Mouse (Mus musculus) spleen, postnatal 10 days (tissue): Measurements from ENCODE around the gene Rbm33.

Source experiments
- DNase-seq, 2 experiments: peaks; one replicate each; pipeline ENCODE4 v3.0.0; 2021 to 2022; ENCODE audit warnings: low spot score in 2 of 2

Gene Rbm33

DNA sequence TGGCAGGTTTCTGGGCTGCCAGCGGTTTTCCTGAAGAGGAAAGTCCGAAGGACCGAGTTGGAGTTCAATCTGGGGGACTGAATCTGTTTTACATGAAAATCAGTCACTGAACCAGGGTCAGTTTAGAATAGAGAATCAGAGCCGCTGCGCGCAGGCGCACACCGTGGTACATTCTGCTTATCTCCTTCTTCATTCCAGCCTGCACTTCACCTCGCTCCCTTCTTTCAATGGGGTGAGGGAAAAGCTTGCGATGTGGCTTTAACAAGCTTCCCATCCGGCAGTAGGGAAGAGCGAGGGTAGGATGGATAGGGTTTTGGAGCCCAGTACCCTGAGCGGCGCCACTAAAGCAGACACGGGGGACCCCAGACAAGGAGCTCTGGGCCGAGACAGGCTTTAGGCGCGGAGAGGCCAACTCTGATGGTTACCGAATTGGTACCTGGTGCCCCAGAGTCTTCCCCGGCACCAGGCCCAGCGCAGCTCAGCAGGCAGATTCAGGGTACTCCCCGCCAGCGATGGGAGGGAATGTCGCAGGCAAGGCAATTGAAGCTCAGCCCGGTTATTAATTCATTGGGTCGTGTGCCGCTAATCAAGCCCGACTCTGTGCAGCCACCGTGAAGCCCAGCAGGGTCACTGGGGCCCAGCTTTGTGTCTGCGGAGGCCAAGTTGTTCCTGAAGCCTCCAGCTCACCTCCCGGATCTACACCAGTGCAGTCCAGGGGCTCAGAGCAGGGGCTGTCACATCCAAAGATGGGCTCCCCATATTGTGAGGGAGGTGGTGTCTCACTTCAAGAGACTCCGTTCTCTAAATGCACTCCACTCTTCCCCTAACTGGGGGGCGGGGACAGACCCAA is 146.0 kb downstream of the Rbm33 start:
- DNase-seq: no peak

DNA sequence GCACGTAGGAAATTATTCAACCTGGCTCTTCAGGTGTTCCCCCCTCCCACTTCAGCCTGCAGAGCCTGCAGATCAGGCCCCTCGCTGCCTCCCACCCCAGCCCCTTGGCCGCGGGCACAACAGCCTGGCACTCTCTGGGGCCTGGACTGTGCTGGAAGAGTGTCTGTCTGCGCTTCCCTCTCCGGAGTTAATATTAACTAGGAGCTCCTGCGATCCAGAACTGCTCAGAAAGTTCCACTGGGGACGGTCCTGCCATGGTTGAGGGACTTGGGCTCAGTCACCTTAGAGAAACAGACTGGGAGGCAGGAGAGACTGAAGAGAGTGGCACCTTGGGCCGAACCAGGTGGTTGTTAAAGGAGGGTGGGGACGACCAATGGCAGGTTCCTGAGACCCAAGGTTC is 146.7 kb downstream of the Rbm33 start:
- no peak for DNase-seq

DNA sequence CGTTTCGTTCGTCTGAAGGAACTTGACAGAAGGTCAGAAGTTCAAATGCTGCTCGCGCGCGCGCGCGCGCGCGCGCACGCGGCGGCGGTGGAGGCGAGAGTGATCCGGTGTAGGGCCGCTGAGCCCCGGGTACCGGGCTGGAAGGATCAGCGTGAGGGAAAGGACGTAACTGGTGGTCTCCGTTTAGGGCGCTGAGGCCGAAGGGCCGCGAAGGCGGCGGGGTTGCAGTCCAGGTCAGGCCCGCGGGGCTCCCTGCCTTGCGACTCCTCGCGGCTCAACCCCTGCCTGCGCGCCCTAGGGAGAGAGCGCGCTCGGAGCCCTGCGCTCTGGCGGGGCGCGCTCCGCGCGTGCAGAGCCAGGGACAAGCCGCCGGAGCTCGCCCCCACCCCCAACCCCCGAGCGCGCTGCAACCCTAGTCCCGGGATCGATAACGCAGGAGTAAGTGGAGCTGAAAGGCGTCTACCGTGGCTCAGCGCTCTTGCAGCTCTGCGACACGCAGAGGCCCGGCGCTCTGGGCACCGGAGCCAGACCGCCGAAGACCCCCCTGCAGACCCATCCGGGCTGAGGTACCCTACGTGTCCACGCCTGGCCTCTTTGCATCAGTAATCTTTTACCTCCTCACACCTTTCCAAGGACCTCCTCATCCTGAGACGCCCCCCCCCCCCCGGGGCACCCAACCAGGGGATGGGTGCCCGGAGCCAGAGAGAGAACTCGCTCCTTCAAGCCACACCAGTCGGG is 147.6 kb downstream of the Rbm33 start:
- no peak for DNase-seq

DNA sequence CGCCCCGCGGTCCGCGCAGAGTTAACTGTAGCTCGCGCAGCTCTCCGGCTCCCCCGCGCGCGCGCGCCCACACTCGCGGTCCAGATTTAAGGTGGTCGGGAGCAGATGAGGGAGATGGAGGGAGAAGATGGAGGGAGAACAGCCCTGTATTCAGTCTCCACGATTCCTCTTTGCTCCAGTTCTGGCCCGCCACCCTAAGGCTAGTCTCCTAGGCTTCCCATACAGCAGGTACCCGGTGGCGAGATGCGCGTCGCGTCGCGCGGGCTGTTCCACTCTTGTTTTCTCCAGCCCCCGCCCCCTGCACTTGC is 148.1 kb downstream of the Rbm33 start:
- no peak for DNase-seq

DNA sequence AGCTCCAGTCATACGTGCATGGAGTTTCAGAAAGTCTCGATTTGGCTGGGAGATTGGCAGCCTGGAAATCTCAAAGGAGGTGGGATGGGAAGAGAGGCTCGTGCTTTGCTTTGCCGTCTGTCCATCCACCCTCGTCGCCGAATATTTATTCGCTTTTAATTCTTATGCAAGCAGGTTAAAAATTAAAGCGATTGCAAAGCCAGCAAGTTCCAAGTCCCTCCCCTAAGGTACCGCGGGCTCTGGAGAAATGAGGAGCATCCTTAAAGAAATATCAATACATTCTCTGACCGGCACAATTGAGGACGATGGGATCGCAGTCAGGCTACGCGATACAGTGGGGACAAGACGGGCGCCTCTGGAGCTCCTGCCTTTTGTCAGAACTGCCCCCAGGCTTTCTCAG is 148.6 kb downstream of the Rbm33 start:
- no peak for DNase-seq

DNA sequence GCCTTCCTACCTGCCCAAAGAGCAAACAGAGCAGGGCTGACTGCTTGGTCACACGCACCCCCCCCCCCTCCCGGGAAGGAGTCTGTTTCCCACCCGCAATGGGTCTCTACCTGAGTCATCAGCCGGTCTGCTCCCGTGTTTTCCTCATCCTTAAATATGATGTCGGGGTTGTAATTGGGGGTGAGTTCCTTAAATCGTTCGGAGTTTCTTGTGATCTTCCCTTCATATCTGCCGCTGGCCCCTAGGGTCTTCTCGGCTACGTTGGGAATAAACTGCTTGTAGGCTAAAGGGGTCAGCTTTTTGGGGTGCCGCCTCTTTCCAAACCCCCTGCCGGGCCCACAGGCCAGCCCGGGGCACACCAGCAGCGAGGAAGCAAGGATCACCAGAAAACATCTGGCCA is 149.4 kb downstream of the Rbm33 start:
- DNase-seq: no peak

DNA sequence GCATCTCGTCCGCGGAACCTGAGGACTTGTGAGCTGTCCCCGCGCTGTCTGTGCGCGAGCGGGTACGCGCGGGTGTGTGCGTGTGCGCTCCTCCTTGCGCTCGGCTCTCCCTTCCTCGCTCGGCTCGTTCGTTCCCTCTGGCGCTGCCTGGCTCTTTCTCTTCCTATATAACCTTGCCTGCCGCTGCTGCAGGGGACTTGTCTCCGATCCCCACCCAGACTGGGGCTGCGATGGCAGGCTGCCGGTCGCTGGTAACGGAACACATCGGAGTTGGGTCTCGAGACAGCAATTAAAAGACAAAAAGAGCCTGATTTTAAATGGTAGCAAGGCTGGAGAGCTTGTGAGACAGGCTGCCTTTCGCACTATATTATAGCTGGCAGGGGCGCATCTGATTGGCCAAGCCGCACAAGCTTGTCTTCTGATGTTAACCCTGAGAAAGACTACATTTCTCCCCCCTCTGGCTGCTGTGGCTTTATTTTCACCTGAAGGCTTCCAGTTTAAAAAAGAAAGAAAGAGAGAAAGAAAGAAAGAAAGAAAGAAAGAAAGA is 149.9 kb downstream of the Rbm33 start, which contains the start of gene Shh:
Shh (minus strand) TSS at position 497 of the 547 bp plus-strand sequence.
- no peak for DNase-seq
